Mouse (Mus musculus) cerebral cortex, adult 2 months (tissue): ENCODE data around the gene Sectm1a.

Experiments used
- WGBS: fragments of 180-500 bp; shearing (Covaris S2); methylation state at CpG from one replicate; pipeline ENCODE4 v1.1.7; 2018; 5-methylcytosine and 5-hydroxymethylcytosine counted together

Gene Sectm1a

DNA sequence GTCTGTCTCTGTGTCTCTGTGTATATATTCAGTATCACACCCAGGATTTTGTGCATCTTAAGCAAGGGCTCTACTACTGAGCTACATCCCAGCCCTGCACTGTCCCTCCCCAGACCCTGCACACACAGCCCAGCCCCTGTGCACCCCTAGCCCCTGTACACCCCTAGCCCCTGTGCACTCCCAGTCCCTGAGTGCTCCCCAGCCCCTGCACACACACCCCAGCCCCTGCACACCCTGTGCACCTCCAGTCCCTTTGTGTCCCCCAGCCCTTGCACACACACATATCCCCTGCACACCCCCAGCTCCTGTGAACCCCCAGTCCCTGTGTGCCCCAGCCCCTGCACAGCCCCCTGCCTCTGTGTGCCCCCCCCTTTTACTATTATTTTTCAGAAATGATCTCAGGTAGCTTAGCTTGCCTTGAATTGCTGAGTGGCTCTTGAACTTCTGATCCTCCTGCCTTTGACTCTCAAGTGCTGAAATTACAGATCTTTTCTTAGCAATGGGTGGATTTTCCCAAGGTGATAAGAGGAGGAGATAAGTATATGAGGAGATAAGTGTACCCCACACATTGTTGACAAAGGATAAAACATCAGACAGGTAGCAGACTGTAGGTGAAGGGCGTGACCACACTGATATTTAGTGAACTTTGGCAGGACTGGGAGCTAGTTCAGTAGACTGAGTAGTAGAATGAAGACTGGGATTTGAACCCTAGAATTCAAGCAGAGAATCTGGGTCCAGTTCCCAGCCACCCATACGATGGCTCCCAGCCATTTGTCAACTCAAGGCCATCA lies 8.9 kb upstream of the Sectm1a start:
- 91% methylated on average over 2 of the region's 2 CpGs for WGBS

DNA sequence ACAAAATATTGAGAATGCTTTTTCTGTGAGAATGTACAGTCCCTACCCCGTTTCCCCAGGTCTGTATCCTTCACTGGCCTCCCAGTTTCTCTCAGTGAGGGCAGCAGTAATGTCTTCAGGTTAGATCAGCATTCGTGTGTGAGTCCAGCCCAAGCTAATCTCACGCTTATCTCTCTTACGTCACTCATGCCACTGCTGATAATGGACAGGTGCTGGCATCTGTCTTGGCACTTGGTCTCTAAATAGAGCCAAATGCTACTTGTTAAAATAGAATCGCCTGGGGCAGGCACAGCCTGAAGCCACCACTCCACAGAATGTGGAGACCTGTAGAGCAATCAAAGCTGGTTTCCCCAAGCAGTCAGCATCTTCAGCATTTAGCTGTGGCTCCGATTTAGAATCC lies 8.0 kb upstream of the Sectm1a start:
- 89% methylated on average over 6 of the region's 6 CpGs for WGBS

DNA sequence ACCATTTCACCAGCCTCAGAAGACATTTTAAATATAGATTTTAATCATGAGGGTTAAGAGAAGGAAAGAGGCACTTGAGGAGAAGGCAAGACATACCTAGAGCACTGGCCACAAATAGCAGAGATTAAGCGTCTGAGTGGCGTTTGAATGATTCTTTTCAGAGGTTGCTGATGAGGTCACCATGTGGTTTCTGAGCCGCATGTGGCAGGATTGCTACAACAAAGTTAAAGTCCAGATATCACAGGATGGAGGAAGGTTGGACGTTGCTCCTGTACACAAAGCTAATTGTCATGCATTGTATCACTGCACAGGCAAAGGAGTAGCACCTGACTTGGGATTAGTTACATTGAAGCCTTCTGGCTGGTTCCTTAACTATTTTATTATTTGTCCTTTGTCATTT lies 5.3 kb upstream of the Sectm1a start:
- WGBS, result 68% methylated on average over 4 of the region's 4 CpGs

DNA sequence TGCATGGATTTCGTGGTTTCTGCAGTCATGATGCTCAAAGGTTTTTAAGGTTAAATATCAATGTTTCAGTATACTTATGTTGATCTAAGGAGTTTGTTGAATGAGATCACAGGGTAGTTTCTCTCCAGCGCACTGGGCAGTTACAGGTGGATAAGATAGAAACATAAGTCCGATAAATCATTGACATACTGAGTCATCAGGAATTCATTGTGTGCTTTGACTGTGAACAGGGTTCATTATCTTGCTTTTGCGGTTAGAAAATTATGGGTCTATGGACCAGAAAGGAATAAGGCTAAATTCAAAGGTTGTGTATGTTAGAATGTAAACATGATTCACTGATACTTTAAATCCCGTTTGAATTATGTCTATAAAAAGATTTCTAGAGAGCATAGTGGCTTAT lies 4.2 kb upstream of the Sectm1a start:
- WGBS, result 78% methylated on average over 5 of the region's 5 CpGs

DNA sequence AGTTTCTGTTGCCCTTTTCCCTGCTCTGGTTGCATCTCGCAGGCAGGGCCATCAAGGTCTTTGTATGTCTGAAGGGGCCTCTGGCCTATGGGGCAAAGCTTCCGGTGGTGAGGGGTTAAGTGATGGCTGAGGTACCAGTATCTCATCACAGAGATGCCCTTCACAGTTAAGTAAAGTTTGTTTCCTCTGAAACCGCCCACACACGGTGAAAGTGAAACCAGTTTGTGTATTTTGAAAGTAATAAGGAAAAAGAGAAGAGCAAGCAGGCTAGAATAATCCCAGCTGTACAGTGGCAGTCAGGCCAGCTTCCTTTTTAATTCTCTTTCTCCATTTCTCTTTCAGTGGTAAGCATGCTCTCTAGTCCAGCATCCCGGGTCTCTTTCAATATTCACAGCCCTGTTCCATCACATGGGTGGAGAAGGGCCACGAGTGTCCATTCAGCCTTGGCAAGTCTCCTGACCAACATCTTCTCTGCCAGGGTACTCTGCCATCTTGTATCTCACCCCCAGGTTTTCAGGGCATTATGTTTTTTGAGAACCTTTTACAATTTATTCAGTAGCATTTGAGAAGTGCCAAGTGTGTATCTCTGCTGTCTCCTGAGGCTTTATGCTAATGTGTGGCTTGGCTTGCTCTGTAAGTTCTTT lies 2.0 kb upstream of the Sectm1a start:
- 60% methylated on average over 6 of the region's 6 CpGs for WGBS

DNA sequence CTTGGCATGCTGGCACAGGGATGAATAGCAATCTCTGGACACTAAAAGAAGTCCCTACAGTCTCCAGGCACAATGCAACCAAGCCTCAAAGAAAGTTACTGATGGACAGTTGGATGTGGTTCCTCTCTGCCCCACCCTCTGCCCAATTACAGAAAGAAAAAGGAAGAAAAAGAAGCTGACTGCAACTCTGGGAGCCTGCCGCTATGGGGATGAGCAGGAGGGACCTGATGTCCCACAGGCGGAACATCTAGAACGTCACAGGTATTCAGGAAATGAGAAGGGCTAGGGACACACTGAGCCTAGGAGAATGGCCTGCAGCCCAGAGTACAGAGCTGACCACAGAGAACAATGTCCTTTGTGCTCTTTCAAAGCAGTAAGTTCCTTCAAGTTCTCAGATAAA lies 1.2 kb upstream of the Sectm1a start:
- 77% methylated on average over 3 of the region's 3 CpGs for WGBS

DNA sequence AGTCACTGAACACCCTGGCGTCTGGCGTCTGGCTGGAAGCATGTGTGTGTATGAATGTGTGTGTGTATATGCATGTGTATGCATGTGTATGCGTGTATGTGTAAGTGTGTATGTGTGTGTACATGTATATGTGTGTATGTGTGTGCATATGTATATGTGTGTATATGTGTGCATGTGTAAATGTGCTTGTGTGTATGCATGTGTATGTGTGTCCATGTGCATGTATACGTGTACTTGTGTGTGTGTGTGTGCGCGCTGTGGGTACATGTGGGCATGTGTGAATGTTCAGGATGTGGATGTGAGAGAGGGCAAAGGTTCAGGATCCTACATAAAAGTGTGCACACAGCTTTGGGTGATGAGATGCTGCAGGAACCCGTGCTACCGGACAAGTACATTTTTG lies 690 bp downstream of the Sectm1a start:
- WGBS, result 96% methylated on average over 8 of the region's 8 CpGs

DNA sequence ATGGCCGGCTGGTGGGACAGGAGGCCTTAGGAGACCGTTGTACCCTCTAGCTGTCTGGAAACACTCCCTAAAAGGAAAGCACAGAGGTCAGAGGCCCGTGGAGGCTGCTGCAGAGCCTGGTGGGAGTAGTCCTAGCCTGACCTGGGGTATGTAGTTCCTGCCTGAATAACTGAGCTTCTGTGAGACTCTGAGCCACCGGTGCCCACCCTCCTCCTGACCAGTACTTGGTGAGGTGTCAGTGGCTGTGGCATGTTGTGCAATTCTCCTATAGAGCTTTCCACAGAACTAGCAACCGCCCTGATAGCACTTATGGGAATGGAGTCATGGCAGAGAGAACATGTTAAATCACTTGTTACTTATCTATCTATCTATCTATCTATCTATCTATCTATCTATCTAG lies 5.4 kb downstream of the Sectm1a start:
- WGBS, result 81% methylated on average over 5 of the region's 5 CpGs

DNA sequence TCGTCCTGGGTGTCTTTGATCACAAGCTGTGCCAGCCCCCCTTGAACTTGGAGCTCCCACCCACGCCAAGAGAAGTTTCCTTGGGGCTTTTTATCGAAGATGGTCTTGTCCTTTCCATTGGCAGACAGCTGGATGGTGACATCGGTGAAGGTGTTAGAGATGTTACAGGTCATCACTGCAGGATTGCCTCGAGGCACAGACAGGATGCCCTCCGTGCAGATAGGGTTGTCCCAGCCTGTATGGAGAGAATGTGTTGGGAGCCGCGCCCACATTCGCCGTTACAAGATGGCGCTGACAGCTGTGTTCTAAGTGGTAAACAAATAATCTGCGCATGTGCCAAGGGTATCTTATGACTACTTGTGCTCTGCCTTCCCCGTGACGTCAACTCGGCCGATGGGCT lies 11.4 kb downstream of the Sectm1a start:
- 93% methylated on average over 12 of the region's 16 CpGs for WGBS

DNA sequence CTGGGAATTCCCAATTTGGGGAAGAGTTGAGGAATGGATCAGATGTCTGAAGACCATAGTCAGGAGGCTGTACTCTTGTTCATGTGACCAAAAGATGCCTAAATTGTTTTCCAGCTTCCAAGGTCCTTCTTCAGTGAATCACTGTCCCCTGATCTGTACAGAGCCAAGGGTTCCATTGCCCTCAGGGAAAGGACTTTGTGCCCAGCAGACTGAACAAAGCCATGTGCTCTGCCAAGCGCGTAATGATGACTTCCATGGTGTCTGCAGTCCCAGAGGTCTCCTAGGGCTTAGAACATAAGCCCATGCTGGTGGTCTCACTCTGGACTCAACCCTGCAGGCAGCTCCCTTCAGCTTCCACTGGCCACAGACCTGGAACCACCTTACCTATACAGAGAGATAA lies 13.1 kb downstream of the Sectm1a start:
- 95% methylated on average over 2 of the region's 2 CpGs for WGBS

DNA sequence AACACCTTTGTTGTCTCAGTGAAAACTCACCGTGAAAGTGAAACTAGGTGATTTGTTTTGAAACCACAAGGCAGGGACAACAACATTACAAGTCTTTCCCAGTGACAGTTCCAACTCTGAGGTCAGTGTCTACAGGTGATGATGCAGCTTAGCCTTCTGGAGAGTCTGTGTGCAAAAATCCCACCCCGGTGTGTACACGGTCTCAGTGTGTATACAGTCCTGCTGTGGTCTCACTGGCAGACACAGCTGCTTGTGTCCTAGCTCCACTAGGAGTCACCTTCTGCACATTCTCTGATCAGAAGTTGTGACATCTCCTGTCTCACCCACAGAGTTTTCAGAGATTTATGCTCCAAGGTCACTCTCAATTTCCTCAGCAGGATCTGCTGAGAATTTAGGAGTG lies 16.8 kb downstream of the Sectm1a start:
- 81% methylated on average over 3 of the region's 3 CpGs for WGBS

DNA sequence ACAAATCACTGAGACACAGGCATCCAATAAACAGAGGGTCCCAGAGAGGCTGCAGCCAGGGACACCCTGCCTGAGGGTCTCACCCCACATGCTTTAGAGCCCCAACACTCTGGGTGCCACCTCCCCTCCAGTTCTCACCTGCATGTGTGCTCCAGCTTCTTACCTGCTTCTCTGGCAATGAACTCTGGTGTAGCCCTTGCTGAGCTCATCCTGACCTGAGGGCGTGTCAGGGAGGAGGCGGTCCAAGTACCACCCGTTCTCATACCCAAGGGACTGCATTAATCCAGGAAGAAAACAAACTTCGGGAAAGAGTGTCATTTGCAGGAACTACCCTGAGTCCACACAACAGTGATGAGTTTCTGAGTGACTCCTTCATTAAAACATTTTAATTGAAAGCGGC lies 17.6 kb downstream of the Sectm1a start, which contains the start of gene Sectm1b:
Gene Sectm1b (minus strand): TSS at position 191 of the 400 bp plus-strand sequence.
- WGBS, result 77% methylated on average over 5 of the region's 5 CpGs

DNA sequence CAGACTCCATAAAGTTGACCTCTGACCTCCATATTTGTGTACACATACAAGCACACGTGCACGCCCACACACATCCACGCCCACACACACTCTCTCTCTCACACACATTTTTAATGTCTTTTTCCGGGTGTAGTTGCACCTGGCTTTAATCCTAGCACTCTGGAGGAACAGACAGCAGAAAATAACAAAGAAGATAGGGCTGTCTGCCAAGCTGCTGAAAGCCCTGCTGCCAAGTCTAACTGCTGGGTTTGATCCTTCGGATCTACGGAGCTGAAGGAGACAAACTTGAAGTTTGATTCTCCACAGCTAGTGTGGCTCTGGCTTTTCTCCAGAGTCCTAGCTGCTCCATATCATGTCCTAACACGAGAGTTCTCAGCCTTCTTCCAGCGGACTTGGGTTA lies 19.4 kb downstream of the Sectm1a start:
- WGBS, result 44% methylated on average over 8 of the region's 8 CpGs

DNA sequence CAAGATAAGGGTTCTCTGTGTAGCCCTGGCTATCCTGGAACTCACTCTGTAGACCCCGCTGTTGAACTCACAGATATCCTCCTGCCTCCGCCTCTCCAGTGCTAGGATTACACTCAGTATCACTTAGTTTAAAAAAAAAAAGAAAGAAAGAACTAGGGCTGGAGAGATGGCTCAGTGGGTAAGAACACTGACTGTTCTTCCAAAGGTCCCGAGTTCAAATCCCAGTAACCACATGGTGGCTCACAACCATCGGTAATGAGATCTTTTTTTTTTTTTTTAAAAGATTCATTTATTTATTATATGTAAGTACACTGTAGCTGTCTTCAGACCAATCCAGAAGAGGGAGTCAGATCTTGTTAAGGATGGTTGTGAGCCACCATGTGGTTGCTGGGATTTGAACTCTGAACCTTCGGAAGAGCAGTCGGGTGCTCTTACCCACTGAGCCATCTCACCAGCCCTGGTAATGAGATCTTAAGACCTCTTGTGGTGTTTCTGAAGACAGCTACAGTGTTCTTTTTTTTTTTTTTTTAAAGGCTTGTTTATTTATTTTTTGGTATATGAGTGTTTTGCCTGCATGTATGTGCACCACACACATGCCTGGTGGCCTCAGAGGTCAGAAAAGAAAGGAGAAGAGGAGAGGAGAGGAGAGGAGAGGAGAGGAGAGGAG lies 20.5 kb downstream of the Sectm1a start:
- WGBS, result 95% methylated on average over 6 of the region's 6 CpGs

DNA sequence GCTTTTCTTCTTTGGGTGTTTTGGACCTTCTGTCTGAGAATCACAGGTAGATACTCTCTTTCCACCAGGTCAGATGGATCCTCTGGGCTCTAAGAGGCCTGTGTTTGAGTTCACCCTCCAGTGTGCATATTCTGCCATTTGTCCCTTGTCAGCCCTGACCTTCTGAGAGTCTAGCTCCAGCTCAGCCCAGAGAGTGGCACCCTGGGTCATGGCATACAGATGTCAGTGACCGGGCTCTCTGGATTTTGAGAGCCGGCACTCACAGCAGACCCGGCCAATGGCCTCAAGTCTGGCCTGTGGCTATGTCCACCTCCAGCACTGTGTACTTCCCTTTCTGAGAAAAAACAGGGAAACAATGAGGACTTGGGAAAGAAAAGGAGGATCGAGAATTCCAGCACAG lies 21.5 kb downstream of the Sectm1a start:
- 96% methylated on average over 4 of the region's 4 CpGs for WGBS

DNA sequence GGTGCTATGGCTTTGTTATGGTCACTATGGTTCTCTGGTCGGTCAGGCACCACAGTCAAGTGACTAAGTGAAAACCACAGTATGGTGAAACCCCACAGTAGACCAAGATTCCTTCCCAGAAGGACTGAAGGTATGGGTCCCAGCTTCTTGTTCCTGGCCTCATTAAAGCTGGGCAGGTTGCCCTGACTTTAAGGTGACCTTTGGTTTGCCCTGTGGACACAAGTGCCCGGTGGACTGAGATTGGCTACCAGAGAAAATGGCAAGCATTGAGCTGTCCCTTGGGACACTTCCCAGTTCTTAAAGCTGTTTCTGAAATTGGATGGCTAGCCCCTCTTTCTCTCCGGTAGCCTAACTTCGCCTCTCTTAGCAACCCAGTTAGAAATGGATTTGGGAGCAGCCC lies 22.1 kb downstream of the Sectm1a start:
- WGBS, result 92% methylated on average over 4 of the region's 4 CpGs

DNA sequence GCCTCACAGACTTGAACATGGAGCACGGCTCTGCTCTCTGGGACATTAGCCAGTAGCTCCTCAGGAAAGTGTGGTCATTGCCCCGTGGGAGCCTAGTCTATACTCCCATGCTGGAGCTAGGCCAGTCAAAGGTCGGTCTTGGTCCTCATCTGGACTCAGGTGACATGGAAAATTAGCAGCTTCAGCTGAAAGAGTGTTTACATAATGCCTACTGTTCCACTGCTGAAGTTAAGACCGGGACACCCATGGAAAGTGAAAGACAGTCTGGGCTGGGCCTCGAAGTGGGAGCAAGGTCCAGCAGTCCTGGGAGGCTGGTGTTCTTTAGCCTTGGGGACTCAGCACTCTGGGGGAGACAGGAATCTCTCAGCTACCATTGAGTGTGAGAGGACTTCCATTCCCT lies 22.9 kb downstream of the Sectm1a start:
- 87% methylated on average over 5 of the region's 5 CpGs for WGBS

DNA sequence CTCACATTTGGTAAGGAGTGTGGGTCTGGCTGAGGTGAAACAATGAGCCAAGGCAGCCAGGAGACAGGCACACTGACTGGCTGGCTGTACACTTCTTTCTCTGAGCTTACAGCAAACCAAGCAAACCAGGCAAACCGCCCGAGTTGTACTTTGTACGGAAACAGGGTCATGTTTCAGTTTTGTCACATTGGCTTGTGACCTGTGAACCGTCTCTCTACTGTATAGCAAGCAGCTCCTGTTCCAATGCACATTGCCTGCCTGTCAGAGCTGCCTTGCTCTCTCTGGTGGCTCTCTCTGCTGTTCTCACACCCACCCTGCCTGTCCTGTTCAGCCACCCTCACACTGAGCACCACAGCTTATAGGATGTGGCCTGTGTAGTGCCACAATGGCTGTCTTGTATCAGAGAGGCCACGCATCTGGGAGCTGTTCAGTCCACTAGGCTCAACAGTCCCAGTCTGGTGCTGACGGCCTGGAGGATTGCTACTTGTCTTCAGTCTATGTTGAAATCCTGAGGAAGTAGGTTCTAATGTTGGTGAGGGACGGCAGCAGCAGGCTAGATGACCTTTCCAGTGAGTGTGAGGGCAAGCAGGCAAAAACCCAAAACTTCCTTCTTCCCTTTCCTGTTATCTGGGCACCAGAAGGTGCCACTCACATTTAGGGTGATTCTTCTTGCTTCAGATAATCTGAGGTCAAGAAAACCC lies 24.3 kb downstream of the Sectm1a start:
- WGBS, result 73% methylated on average over 7 of the region's 7 CpGs

DNA sequence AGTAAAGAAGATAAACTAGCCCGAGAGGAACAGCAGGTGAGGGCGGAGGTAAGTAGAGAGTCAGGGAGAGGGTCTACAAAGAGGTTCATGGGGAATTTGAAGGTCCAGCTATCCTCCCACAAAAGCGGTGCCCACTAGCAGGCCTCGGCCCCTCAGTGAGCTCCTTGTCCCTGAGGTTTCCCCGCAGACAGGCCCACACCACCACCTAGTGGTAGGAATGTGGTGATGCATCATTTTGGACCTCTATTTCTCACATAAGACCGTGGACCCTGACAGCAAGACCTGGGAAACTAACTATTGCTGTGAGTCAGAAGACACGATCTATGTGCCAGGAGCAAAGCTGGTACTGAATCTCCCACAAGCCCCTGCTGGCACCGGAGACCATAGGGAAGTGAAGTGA lies 27.5 kb downstream of the Sectm1a start:
- WGBS, result 17% methylated on average over 8 of the region's 8 CpGs

DNA sequence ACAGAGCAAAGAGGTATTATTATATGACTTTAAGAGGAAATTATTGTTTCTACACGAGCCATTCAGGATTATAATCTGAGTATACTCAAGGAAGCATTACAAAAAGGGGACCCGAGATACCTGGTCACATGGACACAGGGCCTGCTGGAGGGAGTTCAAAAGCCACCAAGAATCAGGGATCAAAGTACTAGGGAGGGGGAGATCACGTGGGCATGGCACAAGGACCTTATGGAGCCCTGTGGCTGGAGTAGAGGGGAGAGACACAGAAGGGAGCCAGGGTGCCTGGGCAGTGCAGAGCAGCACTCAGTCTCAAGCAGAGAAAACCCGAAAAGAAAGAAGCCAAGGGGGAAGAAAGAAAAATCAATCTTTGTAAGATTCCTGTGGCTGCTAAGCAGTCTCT lies 28.6 kb downstream of the Sectm1a start:
- 80% methylated on average over 4 of the region's 4 CpGs for WGBS

DNA sequence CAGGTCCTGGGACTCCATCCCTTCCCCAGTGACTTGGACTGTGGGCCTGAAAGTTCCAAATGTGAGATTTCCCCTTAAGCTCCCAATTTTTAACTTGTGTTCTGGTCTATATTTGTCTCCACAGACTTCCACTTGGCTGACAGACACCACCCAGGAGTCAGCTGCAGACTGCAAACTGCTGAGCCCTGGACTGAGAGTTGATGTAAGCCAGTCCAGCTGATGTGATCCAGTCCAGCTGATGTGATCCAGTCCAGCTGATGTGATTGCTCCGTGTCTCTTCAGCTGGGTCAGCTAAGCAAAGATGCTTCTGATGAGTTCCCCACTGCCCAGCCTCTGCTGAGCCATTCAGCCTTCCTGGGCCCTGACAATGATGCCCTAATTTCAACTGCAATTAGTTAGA lies 29.2 kb downstream of the Sectm1a start:
- 56% methylated on average over 1 of the region's 1 CpGs for WGBS

DNA sequence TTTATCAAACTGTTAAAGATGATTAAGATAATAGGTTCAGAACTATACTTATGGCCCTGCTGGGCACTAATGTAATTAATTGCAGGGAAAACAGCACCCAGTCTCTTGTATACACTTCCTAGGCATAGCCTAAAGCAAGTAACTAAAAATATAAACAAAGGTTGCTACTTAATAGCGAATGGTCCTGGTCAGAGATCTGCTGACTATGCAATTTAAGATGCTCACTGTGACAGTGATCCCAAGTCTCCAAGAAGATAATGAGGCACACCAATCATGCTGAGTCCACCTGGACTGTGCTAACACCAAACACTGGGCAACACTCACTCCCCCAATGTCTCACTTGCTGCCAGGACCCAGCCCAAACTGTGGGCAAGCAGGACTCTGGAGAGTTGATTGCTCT lies 31.2 kb downstream of the Sectm1a start:
- 79% methylated on average over 1 of the region's 1 CpGs for WGBS
